Mouse (Mus musculus): ENCODE results near the gene Gm4216. TPM values are rescaled to one million over a fixed set of nuclear protein-coding genes. Genes with fewer than 3 reads are reported as not detected.
"Not testable (repeated sequence)": the region's sequence is repeated elsewhere in the genome, so short reads cannot be mapped to it uniquely, and the experiment has no call there.

Gene Gm4216
- polyA plus RNA-seq (2015; fragmentation: Nextera tagmentation; extraction: Ambion mirVana), result not detected in 2 replicates

- H3K9me3 ChIP-seq; H3K27ac ChIP-seq (replicated peaks); H3K9ac ChIP-seq; H3K27me3 ChIP-seq; H3K36me3 ChIP-seq; H3K4me2 ChIP-seq; ATAC-seq (ENCODE audit: low FRiP score, low read depth); H3K4me1 ChIP-seq (replicated peaks); H3K4me3 ChIP-seq: not testable (repeated sequence)
- WGBS, result no CpG with 5 or more reads among the region's 3 CpGs
These were observed at the start of gene Gm4216 for GRCm38 (mm10) chr7:23019823-23020222. Gene Gm4216 (minus strand): TSS chr7:23019923.

- not testable (repeated sequence) for H3K4me2 ChIP-seq; H3K36me3 ChIP-seq; H3K27me3 ChIP-seq; H3K4me3 ChIP-seq; H3K27ac ChIP-seq (replicated peaks); H3K9me3 ChIP-seq; H3K4me1 ChIP-seq (replicated peaks); ATAC-seq (ENCODE audit: low FRiP score, low read depth); H3K9ac ChIP-seq
- no CpG with 5 or more reads among the region's 1 CpGs for WGBS
These were observed 47.6 kb upstream of the Gm4216 start, which contains the start of gene Gm8720 for GRCm38 (mm10) chr7:23067356-23067755. Gene Gm8720 (minus strand): TSS chr7:23067456.

- not testable (repeated sequence) for H3K4me1 ChIP-seq (replicated peaks); H3K36me3 ChIP-seq; ATAC-seq (ENCODE audit: low FRiP score, low read depth); H3K27ac ChIP-seq (replicated peaks); H3K9me3 ChIP-seq; H3K4me2 ChIP-seq; H3K27me3 ChIP-seq; H3K4me3 ChIP-seq; H3K9ac ChIP-seq
- WGBS, result no CpG with 5 or more reads among the region's 1 CpGs
These were observed 35.5 kb upstream of the Gm4216 start, which contains the start of gene Vmn1r163 for GRCm38 (mm10) chr7:23055240-23055639. Gene Vmn1r163 (plus strand): TSS chr7:23055540.

GRCm38 (mm10) chr7:22984573-22984972 lies 35.1 kb downstream of the Gm4216 start, which contains the start of gene Gm4214:
Gene Gm4214 (minus strand): TSS chr7:22984673.
- not testable (repeated sequence) for H3K4me3 ChIP-seq; H3K36me3 ChIP-seq; ATAC-seq (ENCODE audit: low FRiP score, low read depth); H3K9me3 ChIP-seq; H3K4me1 ChIP-seq (replicated peaks); H3K4me2 ChIP-seq; H3K27me3 ChIP-seq; H3K9ac ChIP-seq; H3K27ac ChIP-seq (replicated peaks)
- WGBS, result no CpG with 5 or more reads among the region's 5 CpGs

Other genes starting within 250 kb of the Gm4216 start
- gene Vmn1r158, start 229.1 kb downstream of the Gm4216 start, polyA plus RNA-seq (2015; fragmentation: Nextera tagmentation; extraction: Ambion mirVana), result not detected in 2 replicates
- gene Vmn1r159, start 176.3 kb downstream of the Gm4216 start, polyA plus RNA-seq (2015; fragmentation: Nextera tagmentation; extraction: Ambion mirVana), result not detected in 2 replicates
- gene Vmn1r160, start 148.7 kb downstream of the Gm4216 start, polyA plus RNA-seq (2015; fragmentation: Nextera tagmentation; extraction: Ambion mirVana), result not detected in 2 replicates
- not detected in 2 replicates for gene Gm4214, start 35.2 kb downstream of the Gm4216 start, polyA plus RNA-seq (2015; fragmentation: Nextera tagmentation; extraction: Ambion mirVana)
- not detected in 2 replicates for gene Vmn1r163, start 35.6 kb upstream of the Gm4216 start, polyA plus RNA-seq (2015; fragmentation: Nextera tagmentation; extraction: Ambion mirVana)
- not detected in 2 replicates for gene Gm8720, start 47.5 kb upstream of the Gm4216 start, polyA plus RNA-seq (2015; fragmentation: Nextera tagmentation; extraction: Ambion mirVana)
- not detected in 2 replicates for gene Gm10662, start 124.6 kb upstream of the Gm4216 start, polyA plus RNA-seq (2015; fragmentation: Nextera tagmentation; extraction: Ambion mirVana)
- not detected in 2 replicates for gene Vmn1r165, start 197.4 kb upstream of the Gm4216 start, polyA plus RNA-seq (2015; fragmentation: Nextera tagmentation; extraction: Ambion mirVana)
- not detected in 2 replicates for gene Vmn1r166, start 231.8 kb upstream of the Gm4216 start, polyA plus RNA-seq (2015; fragmentation: Nextera tagmentation; extraction: Ambion mirVana)